Mouse (Mus musculus) embryonic fibroblast, embryonic 13.5 days (primary cell): ENCODE data around the gene Alcam.

Experiments used
- CTCF ChIP-seq: IDR thresholded peaks from 2 replicates; pipeline ENCODE4 v1.5.1; 2011; ENCODE audit warnings: mild to moderate bottlenecking, control low read depth, low read length, moderate library complexity, borderline replicate concordance; ENCODE audit not compliant: insufficient read depth
- POLR2A ChIP-seq: IDR thresholded peaks from 2 replicates; pipeline ENCODE4 v1.6.1; 2011; ENCODE audit warnings: low read depth, mild to moderate bottlenecking, control low read depth, low read length, moderate library complexity

DNA sequence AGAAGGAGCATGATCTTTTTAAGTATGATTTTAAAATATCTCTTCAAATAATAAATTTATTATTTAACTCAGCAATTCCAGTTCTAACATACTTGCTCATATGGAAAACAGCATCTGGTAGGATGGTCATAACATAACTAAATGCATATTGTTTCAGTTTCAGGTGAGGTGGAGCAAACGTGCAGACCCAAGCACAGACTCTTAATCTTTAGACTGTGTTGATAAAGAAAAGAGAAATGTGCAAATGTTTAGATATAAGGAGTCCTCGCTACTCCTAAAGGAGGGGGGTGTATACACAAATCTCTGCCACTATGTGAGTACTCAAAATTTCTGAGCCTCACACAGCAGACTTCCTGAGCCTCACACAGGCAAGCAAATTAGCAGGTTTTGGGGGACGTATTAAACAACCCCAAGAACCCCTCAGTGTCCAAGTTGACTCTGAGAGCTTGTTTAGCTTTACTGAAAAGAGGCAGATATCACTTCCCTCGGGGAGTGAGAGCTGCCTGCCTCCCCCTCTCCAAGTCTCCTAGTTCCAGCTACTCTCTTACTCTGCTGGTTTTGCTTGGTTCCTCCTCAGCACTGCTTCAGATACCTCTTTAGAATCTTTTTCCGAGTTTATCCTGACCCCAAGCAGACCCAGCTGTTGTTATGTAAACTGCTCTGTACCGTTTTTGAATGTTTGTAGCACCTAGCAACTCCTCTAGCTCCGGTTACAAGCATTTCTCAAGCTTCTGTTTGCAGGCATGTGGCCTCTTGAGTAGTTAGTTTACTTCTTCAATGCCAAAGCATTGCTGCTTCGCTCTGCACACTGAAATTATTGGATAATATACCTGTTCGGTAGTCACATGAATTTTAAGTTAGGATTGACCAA, 10.0 kb downstream of the Alcam start:
- no peak for TF ChIP-seq CTCF
- no peak for TF ChIP-seq POLR2A
